Mouse (Mus musculus) heart, embryonic 10.5 days (tissue): ENCODE results near the gene Crtc3. TPM values are rescaled to one million over a fixed set of nuclear protein-coding genes. Genes with fewer than 3 reads are reported as not detected.

Experiments used
- DNase-seq: peaks from one replicate; pipeline ENCODE4 v3.0.0-alpha.2; 2017; ENCODE audit warnings: low spot score
- H3K27ac ChIP-seq: fragments of 300-500 bp; sonication (generic); 2 replicates; pipeline ENCODE4 v1.5.1; 2016; ENCODE audit warnings: mild to moderate bottlenecking
- H3K27me3 ChIP-seq: fragments of 300-500 bp; sonication (generic); 2 replicates; pipeline ENCODE4 v1.6.1; 2016; ENCODE audit warnings: mild to moderate bottlenecking; ENCODE audit not compliant: poor library complexity, insufficient read depth, severe bottlenecking
- H3K36me3 ChIP-seq: fragments of 300-500 bp; sonication (generic); 2 replicates; pipeline ENCODE4 v1.6.1; 2016; ENCODE audit warnings: mild to moderate bottlenecking, moderate library complexity
- H3K4me1 ChIP-seq: fragments of 300-500 bp; sonication (generic); 2 replicates; pipeline ENCODE4 v1.6.1; 2016; ENCODE audit warnings: mild to moderate bottlenecking
- H3K4me3 ChIP-seq: fragments of 300-500 bp; sonication (generic); 2 replicates; pipeline ENCODE4 v1.5.1; 2016; ENCODE audit warnings: mild to moderate bottlenecking, moderate library complexity
- H3K9me3 ChIP-seq: fragments of 300-500 bp; sonication (generic); 2 replicates; pipeline ENCODE4 v1.6.1; 2016; ENCODE audit warnings: mild to moderate bottlenecking, moderate library complexity
- WGBS: fragments of 180-500 bp; shearing (Covaris S2); methylation state at CpG from one replicate; pipeline ENCODE4 v1.1.7; 2016; 5-methylcytosine and 5-hydroxymethylcytosine counted together
- polyA plus RNA-seq: library from polyadenylated mRNA; unstranded; fragments of >200 nt; fragmentation: Nextera tagmentation; extraction: Ambion mirVana; gene quantifications from 2 replicates; pipeline ENCODE4 v1.2.1, GENCODE M21; 2016

Crtc3 gene
- polyA plus RNA-seq, 1 experiment from 2014 or later, result 18.6 TPM

- peaks cover 8% of the 10 kb centered on the region; the same call in 1 of the 2 replicates for H3K27me3 ChIP-seq
- WGBS, result 21% methylated on average over 10 of the region's 10 CpGs
- H3K36me3 ChIP-seq, result peaks cover 14% of the 10 kb centered on the region
- peaks cover 26% of the 10 kb centered on the region for H3K4me1 ChIP-seq
- DNase-seq, result no peak
- no peak overlapping the region for H3K27ac ChIP-seq
- no peak overlapping the region for H3K4me3 ChIP-seq
- H3K9me3 ChIP-seq, result no peaks in the 10 kb centered on the region
Measured at GRCm38 (mm10) chr7:80605557-80605930, 83.1 kb downstream of the Crtc3 start.

- peaks cover 19% of the 10 kb centered on the region for H3K36me3 ChIP-seq
- 42% methylated on average over 11 of the region's 11 CpGs for WGBS
Measured at GRCm38 (mm10) chr7:80604908-80605556, 83.6 kb downstream of the Crtc3 start.

GRCm38 (mm10) chr7:80602574-80602973 lies 86.1 kb downstream of the Crtc3 start:
- peaks cover 29% of the 10 kb centered on the region for H3K36me3 ChIP-seq
- peaks cover 11% of the 10 kb centered on the region; the same call in 1 of the 2 replicates for H3K27me3 ChIP-seq
- peaks cover 26% of the 10 kb centered on the region for H3K4me1 ChIP-seq
- no peak for DNase-seq
- no peaks in the 10 kb centered on the region for H3K9me3 ChIP-seq
- whole genome bisulfite sequencing, result 71% methylated on average over 1 of the region's 1 CpGs
- H3K4me3 ChIP-seq, result no peak overlapping the region
- no peak overlapping the region for H3K27ac ChIP-seq

More at GRCm38 (mm10) chr7:80604908-80605556, 83.6 kb downstream of the Crtc3 start:
- H3K9me3 ChIP-seq, result no peaks in the 10 kb centered on the region
- peaks cover 26% of the 10 kb centered on the region for H3K4me1 ChIP-seq
- H3K27me3 ChIP-seq, result peaks cover 11% of the 10 kb centered on the region; the same call in 1 of the 2 replicates
- no peak overlapping the region for H3K4me3 ChIP-seq
- DNase-seq, result no peak
- no peak overlapping the region for H3K27ac ChIP-seq

- H3K4me1 ChIP-seq, result peaks cover 18% of the 10 kb centered on the region
- H3K36me3 ChIP-seq, result peaks cover 51% of the 10 kb centered on the region
- 73% methylated on average over 13 of the region's 13 CpGs for WGBS
- peaks cover 5% of the 10 kb centered on the region; the same call in 1 of the 2 replicates for H3K27me3 ChIP-seq
- H3K4me3 ChIP-seq, result no peak overlapping the region
- no peak overlapping the region for H3K27ac ChIP-seq
- H3K9me3 ChIP-seq, result no peaks in the 10 kb centered on the region
- DNase-seq, result no peak
Measured at GRCm38 (mm10) chr7:80598436-80598985, 90.2 kb downstream of the Crtc3 start.

- H3K27ac ChIP-seq, result no peak overlapping the region
- WGBS, result 80% methylated on average over 5 of the region's 5 CpGs
- peaks cover 11% of the 10 kb centered on the region for H3K4me1 ChIP-seq
- no peak for DNase-seq
- no peak overlapping the region for H3K4me3 ChIP-seq
- H3K27me3 ChIP-seq, result peaks cover 5% of the 10 kb centered on the region; the same call in 1 of the 2 replicates
- peaks cover 57% of the 10 kb centered on the region for H3K36me3 ChIP-seq
- H3K9me3 ChIP-seq, result no peaks in the 10 kb centered on the region
Measured at GRCm38 (mm10) chr7:80597900-80598299, 90.8 kb downstream of the Crtc3 start.

GRCm38 (mm10) chr7:80589054-80589746 lies 99.5 kb downstream of the Crtc3 start:
- no peaks in the 10 kb centered on the region for H3K9me3 ChIP-seq
- H3K27me3 ChIP-seq, result peaks cover 11% of the 10 kb centered on the region; the same call in 1 of the 2 replicates
- 87% methylated on average over 16 of the region's 16 CpGs for WGBS
- H3K4me3 ChIP-seq, result no peak overlapping the region
- H3K27ac ChIP-seq, result no peak overlapping the region
- H3K36me3 ChIP-seq, result peaks cover 57% of the 10 kb centered on the region
- DNase-seq, result no peak
- H3K4me1 ChIP-seq, result peaks cover 22% of the 10 kb centered on the region

- WGBS, result 27% methylated on average over 10 of the region's 10 CpGs
- H3K4me1 ChIP-seq, result peaks cover 26% of the 10 kb centered on the region
- peaks cover 42% of the 10 kb centered on the region for H3K36me3 ChIP-seq
- H3K4me3 ChIP-seq, result peak overlapping the region; percentile 48
- peaks cover 11% of the 10 kb centered on the region; the same call in 1 of the 2 replicates for H3K27me3 ChIP-seq
- DNase-seq, result no peak
- H3K9me3 ChIP-seq, result no peaks in the 10 kb centered on the region
- peak overlapping the region; percentile 71; the same call in 1 of the 2 replicates for H3K27ac ChIP-seq
Measured at GRCm38 (mm10) chr7:80587684-80588083, 101.0 kb downstream of the Crtc3 start.

GRCm38 (mm10) chr7:80586681-80587660 lies 101.7 kb downstream of the Crtc3 start:
- H3K36me3 ChIP-seq, result peaks cover 35% of the 10 kb centered on the region
- peaks cover 27% of the 10 kb centered on the region for H3K4me1 ChIP-seq
- no peaks in the 10 kb centered on the region for H3K9me3 ChIP-seq
- peak overlapping the region; percentile 48 for H3K4me3 ChIP-seq
- 27% methylated on average over 28 of the region's 29 CpGs for WGBS
- no peak for DNase-seq
- peaks cover 11% of the 10 kb centered on the region; the same call in 1 of the 2 replicates for H3K27me3 ChIP-seq
- peak overlapping the region; percentile 71 for H3K27ac ChIP-seq

- WGBS, result 58% methylated on average over 4 of the region's 4 CpGs
- H3K27me3 ChIP-seq, result peaks cover 14% of the 10 kb centered on the region; the same call in 1 of the 2 replicates
- H3K36me3 ChIP-seq, result peaks cover 27% of the 10 kb centered on the region
- H3K9me3 ChIP-seq, result no peaks in the 10 kb centered on the region
- peaks cover 31% of the 10 kb centered on the region for H3K4me1 ChIP-seq
- DNase-seq, result no peak
- peak overlapping the region; percentile 37; the same call in 1 of the 2 replicates for H3K27ac ChIP-seq
- no peak overlapping the region for H3K4me3 ChIP-seq
Measured at GRCm38 (mm10) chr7:80586161-80586560, 102.5 kb downstream of the Crtc3 start.

GRCm38 (mm10) chr7:80585380-80585779 lies 103.3 kb downstream of the Crtc3 start:
- peaks cover 14% of the 10 kb centered on the region; the same call in 1 of the 2 replicates for H3K27me3 ChIP-seq
- DNase-seq, result no peak
- WGBS, result 80% methylated on average over 9 of the region's 9 CpGs
- H3K36me3 ChIP-seq, result peaks cover 21% of the 10 kb centered on the region
- no peak overlapping the region for H3K27ac ChIP-seq
- no peak overlapping the region for H3K4me3 ChIP-seq
- H3K9me3 ChIP-seq, result no peaks in the 10 kb centered on the region
- H3K4me1 ChIP-seq, result peaks cover 34% of the 10 kb centered on the region

GRCm38 (mm10) chr7:80583981-80584380 lies 104.7 kb downstream of the Crtc3 start:
- peaks cover 7% of the 10 kb centered on the region for H3K36me3 ChIP-seq
- H3K4me3 ChIP-seq, result no peak overlapping the region
- peaks cover 35% of the 10 kb centered on the region for H3K4me1 ChIP-seq
- peaks cover 14% of the 10 kb centered on the region; the same call in 1 of the 2 replicates for H3K27me3 ChIP-seq
- H3K9me3 ChIP-seq, result no peaks in the 10 kb centered on the region
- no peak for DNase-seq
- peak overlapping the region; percentile 42; the same call in 1 of the 2 replicates for H3K27ac ChIP-seq
- 33% methylated on average over 6 of the region's 6 CpGs for WGBS
